In genomic region chr11:80050088-80050487, GRCm38 (mm10) we compare ENCODE assay signal across 14 mouse cellular contexts. TPM values are rescaled to one million over a fixed set of nuclear protein-coding genes. Genes with fewer than 3 reads are reported as not detected.
DNase-seq lines count a peak whose midpoint lies in the region; ATAC-seq and TF ChIP-seq lines count a peak whose summit lies in the region.
"Had no signal": no experiment of that assay in that cellular context is flagged by ENCODE, and none has a peak within 500 bp of the region (broad histone marks: within the 10 kb centered on the region; RNA-seq: fewer than 3 reads in every experiment).

No protein-coding gene starts in this region.

- H3K4me1 ChIP-seq in heart, postnatal 0 days (ENCODE audit: control insufficient read depth, insufficient read depth), result peaks cover 7% of the 10 kb centered on the region; the same call in 1 of the 2 replicates
- H3K4me1 ChIP-seq in forebrain, postnatal 0 days (ENCODE audit: insufficient read depth), result no peaks in the 10 kb centered on the region

- no peaks in the 10 kb centered on the region for H3K9me3 ChIP-seq in heart, postnatal 0 days (replicated peaks; ENCODE audit: control insufficient read depth, low read length)
- H3K9me3 ChIP-seq in forebrain, postnatal 0 days (ENCODE audit: low read length), result no peaks in the 10 kb centered on the region
- H3K9me3 ChIP-seq: limb, embryonic 13.5 days; neural tube, embryonic 15.5 days had no signal

- peaks cover 7% of the 10 kb centered on the region for H3K79me2 ChIP-seq in C2C12 (ENCODE audit: control insufficient read depth, insufficient read depth)

- no peak overlapping the region for H3K4me2 ChIP-seq in heart, postnatal 0 days (ENCODE audit: low read depth, low read length)
- no peak overlapping the region for H3K4me2 ChIP-seq in forebrain, postnatal 0 days (ENCODE audit: low read depth)
- H3K4me2 ChIP-seq: limb, embryonic 13.5 days; lung, embryonic 14.5 days; neural tube, embryonic 15.5 days had no signal

- no peak overlapping the region for H3K9ac ChIP-seq in heart, postnatal 0 days (replicated peaks; ENCODE audit: low read depth, low read length)
- H3K9ac ChIP-seq in forebrain, postnatal 0 days, result no peak overlapping the region
- H3K9ac ChIP-seq: limb, embryonic 13.5 days; lung, embryonic 14.5 days; neural tube, embryonic 15.5 days had no signal

- H3ac ChIP-seq in C2C12 (ENCODE audit: control insufficient read depth, insufficient read length, low read depth), result no peak overlapping the region

- 21% methylated on average over 2 of the region's 2 CpGs for WGBS in heart, postnatal 0 days
- 77% methylated on average over 2 of the region's 2 CpGs for WGBS in forebrain, postnatal 0 days

- H3K79me3 ChIP-seq in C2C12 (ENCODE audit: low read depth), result no peaks in the 10 kb centered on the region

- TF ChIP-seq CTCF in gastrocnemius, adult 2 months (IDR thresholded peaks at IDR 0.05), result no peak
- TF ChIP-seq CTCF in C2C12 (IDR thresholded peaks at IDR 0.05; ENCODE audit: control insufficient read depth, insufficient read depth, insufficient read length), result no peak
- no peak; the same call in 1 of the 2 replicates for TF ChIP-seq CTCF in heart, postnatal 0 days (IDR thresholded peaks at IDR 0.05; ENCODE audit: low read depth)
- TF ChIP-seq CTCF in forebrain, postnatal 0 days (IDR thresholded peaks at IDR 0.05; ENCODE audit: low read depth), result no peak

- H3K27me3 ChIP-seq in C2C12 (ENCODE audit: control insufficient read depth, insufficient read depth, insufficient read length), result no peaks in the 10 kb centered on the region
- H3K27me3 ChIP-seq in heart, postnatal 0 days (ENCODE audit: control insufficient read depth, insufficient read depth, low read length), result no peaks in the 10 kb centered on the region
- no peaks in the 10 kb centered on the region for H3K27me3 ChIP-seq in forebrain, postnatal 0 days (ENCODE audit: insufficient read depth, low read length)
- H3K27me3 ChIP-seq: limb, embryonic 13.5 days; neural tube, embryonic 15.5 days had no signal

- H3K4me3 ChIP-seq in gastrocnemius, adult 2 months, result no peak overlapping the region
- no peak overlapping the region for H3K4me3 ChIP-seq in C2C12 (ENCODE audit: insufficient read depth, poor library complexity, severe bottlenecking)
- H3K4me3 ChIP-seq in heart, postnatal 0 days (ENCODE audit: low read depth, low read length), result no peak overlapping the region
- H3K4me3 ChIP-seq in forebrain, postnatal 0 days (ENCODE audit: low read depth, low read length), result no peak overlapping the region
- H3K4me3 ChIP-seq: limb, embryonic 13.5 days; neural tube, embryonic 15.5 days had no signal

- intact Hi-C loops in gastrocnemius, adult 2 months (cut with DNase I), result no loop called here
- intact Hi-C loops in left cerebral cortex, postnatal 4 days (cut with DNase I), result no loop called here

- 0 out of 2 replicates have a peak, but pooled peaks have one; percentile 22 for TF ChIP-seq EP300 in heart, postnatal 0 days (IDR thresholded peaks at IDR 0.05; ENCODE audit: low read depth)

- DNase-seq in gastrocnemius, adult 2 months, result peak; percentile 20
- no peak for DNase-seq in gastrocnemius, postnatal 4 days (ENCODE audit: low spot score in 2 of 2)
- peak; percentile 17 to 46 for DNase-seq in heart, adult 18-20 months
- DNase-seq in heart, postnatal 0 days (ENCODE audit: low spot score), result peak; percentile 92
- no peak for DNase-seq in c-Kit-positive CD71-positive TER-119-positive erythroid progenitor cells, embryonic 14.5 days (ENCODE audit: low spot score)
- DNase-seq in forebrain, postnatal 0 days, result no peak
- no peak for DNase-seq in left cerebral cortex, postnatal 4 days
- DNase-seq: cerebellum, adult 18-20 months; gastrocnemius, postnatal 36 days; kidney, postnatal 25 days; lung, embryonic 14.5 days had no signal

- peak; percentile 93 for ATAC-seq in heart, postnatal 0 days (ENCODE audit: insufficient read depth, low read depth)
- ATAC-seq in forebrain, postnatal 0 days, result no peak

- no peak overlapping the region for H3K27ac ChIP-seq in gastrocnemius, adult 2 months
- peak overlapping the region; percentile 80 for H3K27ac ChIP-seq in heart, postnatal 0 days (ENCODE audit: low read depth)
- H3K27ac ChIP-seq in forebrain, postnatal 0 days (ENCODE audit: low read depth, low read length), result no peak overlapping the region
- H3K27ac ChIP-seq: limb, embryonic 13.5 days; neural tube, embryonic 15.5 days had no signal

- H3K36me3 ChIP-seq in C2C12 (ENCODE audit: control insufficient read depth, insufficient read depth), result peaks cover 47% of the 10 kb centered on the region
- H3K36me3 ChIP-seq in heart, postnatal 0 days (replicated peaks; ENCODE audit: control insufficient read depth, insufficient read depth, low read length), result peaks cover 29% of the 10 kb centered on the region
- 0 out of 2 replicates have a peak, but pooled peaks cover 6% of the 10 kb centered on the region for H3K36me3 ChIP-seq in forebrain, postnatal 0 days (ENCODE audit: insufficient read depth)

TF ChIP-seq in C2C12, 6 proteins besides CTCF, POLR2A, EP300 and RAD21:
- TF ChIP-seq CEBPB (IDR thresholded peaks at IDR 0.05; ENCODE audit: low read depth) (no peak), MYOG (IDR thresholded peaks at IDR 0.05; ENCODE audit: control insufficient read depth, extremely low read depth, insufficient read length) (no peak), FOSL1 (IDR thresholded peaks at IDR 0.05; ENCODE audit: insufficient read depth, low read length, poor library complexity, severe bottlenecking) (no peak), MYOD1 (IDR thresholded peaks at IDR 0.05; ENCODE audit: control insufficient read depth, insufficient read length, low read depth) (peak; percentile 36), USF1 (IDR thresholded peaks at IDR 0.05; ENCODE audit: low read depth) (no peak), MAX (IDR thresholded peaks at IDR 0.05) (no peak)

RNA-seq across cellular contexts. Expression of gene Crlf3, which starts 30.7 kb away (rescaled TPM):
- 1 to 10 TPM; 4.1 to 6.6 TPM for total RNA-seq in gastrocnemius, adult 2 months (2021)
- total RNA-seq in gastrocnemius, postnatal 4 days (2021), result 10 to 100 TPM; 22.4 to 26.0 TPM
- 18.0 TPM for polyA plus RNA-seq in C2C12 (2012; fragmentation: generic; extraction: Trizol)
- 10 to 100 TPM; 11.5 to 12.1 TPM for total RNA-seq in heart, adult 18-20 months (2021)
- 12.6 and 28.0 TPM in 2 replicates for total RNA-seq in heart, postnatal 0 days (2014; rRNA removed; ENCODE audit: low replicate concordance)
- polyA plus RNA-seq in heart, postnatal 0 days (2015; fragmentation: Nextera tagmentation; extraction: Ambion mirVana), result 19.7 and 22.3 TPM in 2 replicates
- 11.2 and 12.0 TPM in 2 replicates for total RNA-seq in forebrain, postnatal 0 days (2014; rRNA removed)
- 9.6 TPM in 2 replicates for polyA plus RNA-seq in forebrain, postnatal 0 days (2015; fragmentation: Nextera tagmentation; extraction: Ambion mirVana)
- total RNA-seq in left cerebral cortex, postnatal 4 days (2021), result 10 to 100 TPM; 13.1 to 14.5 TPM

RNA-seq across cellular contexts. Expression of gene Atad5, which starts 39.1 kb away (rescaled TPM):
- total RNA-seq in gastrocnemius, adult 2 months (2021), result under 1 TPM; 0.74 to 0.81 TPM
- total RNA-seq in gastrocnemius, postnatal 4 days (2021), result 1 to 10 TPM; 6.6 to 7.2 TPM
- polyA plus RNA-seq in C2C12 (2012; fragmentation: generic; extraction: Trizol), result 1.9 TPM
- total RNA-seq in heart, adult 18-20 months (2021), result under 1 TPM; 0.77 to 0.87 TPM
- 3.3 and 4.2 TPM in 2 replicates for total RNA-seq in heart, postnatal 0 days (2014; rRNA removed; ENCODE audit: low replicate concordance)
- polyA plus RNA-seq in heart, postnatal 0 days (2015; fragmentation: Nextera tagmentation; extraction: Ambion mirVana), result 1.5 and 1.8 TPM in 2 replicates
- total RNA-seq in forebrain, postnatal 0 days (2014; rRNA removed), result 8.9 and 10.6 TPM in 2 replicates
- 1.9 and 3.2 TPM in 2 replicates for polyA plus RNA-seq in forebrain, postnatal 0 days (2015; fragmentation: Nextera tagmentation; extraction: Ambion mirVana)
- total RNA-seq in left cerebral cortex, postnatal 4 days (2021), result 1 to 10 TPM; 8.0 to 8.9 TPM

RNA-seq across cellular contexts. Expression of gene Suz12, which starts 57.2 kb away (rescaled TPM):
- 10 to 100 TPM; 18.6 to 24.2 TPM for total RNA-seq in gastrocnemius, adult 2 months (2021)
- total RNA-seq in gastrocnemius, postnatal 4 days (2021), result 10 to 100 TPM; 36.0 to 44.7 TPM
- polyA plus RNA-seq in C2C12 (2012; fragmentation: generic; extraction: Trizol), result 11.4 TPM
- total RNA-seq in heart, adult 18-20 months (2021), result 10 to 100 TPM; 28.2 to 28.8 TPM
- 17.3 and 23.0 TPM in 2 replicates for total RNA-seq in heart, postnatal 0 days (2014; rRNA removed; ENCODE audit: low replicate concordance)
- polyA plus RNA-seq in heart, postnatal 0 days (2015; fragmentation: Nextera tagmentation; extraction: Ambion mirVana), result 9.2 and 9.4 TPM in 2 replicates
- 25.8 and 34.8 TPM in 2 replicates for total RNA-seq in forebrain, postnatal 0 days (2014; rRNA removed)
- 7.3 and 8.1 TPM in 2 replicates for polyA plus RNA-seq in forebrain, postnatal 0 days (2015; fragmentation: Nextera tagmentation; extraction: Ambion mirVana)
- 10 to 100 TPM; 46.8 to 46.9 TPM for total RNA-seq in left cerebral cortex, postnatal 4 days (2021)

Comparison
In these comparisons a context has a peak if more than half of its experiments do, and no peak if none do; other contexts are left out.
1. DNase-seq: peak in gastrocnemius, adult 2 months (single experiment), heart, adult 18-20 months (2 of 2) and heart, postnatal 0 days (single experiment); none in gastrocnemius, postnatal 4 days (0 of 2), c-Kit-positive CD71-positive TER-119-positive erythroid progenitor cells, embryonic 14.5 days (single experiment), forebrain, postnatal 0 days (single experiment) and left cerebral cortex, postnatal 4 days (single experiment).